Mouse (Mus musculus): ENCODE measurements at regions not wholly inside any gene's neighbourhood (a gene's known extent, or its start where the extent isn't known, plus 50 kb on each side); places are given as distances from the start of the nearest gene placed in this dataset.

GRCm38 (mm10) chr1:75834361-75834760 lies 288.3 kb downstream of the Slc4a3 start:
- no peak for TF ChIP-seq CHD2 (IDR thresholded peaks at IDR 0.05; ENCODE audit: low read length)
- TF ChIP-seq MAFK (IDR thresholded peaks at IDR 0.05; ENCODE audit: insufficient replicate concordance, low read length): no peak
- TF ChIP-seq MEF2A (IDR thresholded peaks at IDR 0.05; ENCODE audit: borderline replicate concordance, low read depth, low read length): no peak
- no peak for TF ChIP-seq EP300 (IDR thresholded peaks at IDR 0.05; ENCODE audit: low read length)
- no peak for TF ChIP-seq ETS1 (conservative IDR thresholded peaks at IDR 0.05; ENCODE audit: low read depth, low read length)
- TF ChIP-seq CTCF (conservative IDR thresholded peaks at IDR 0.05 in 1 of 2, IDR thresholded peaks at IDR 0.05 in 1 of 2; ENCODE audit: low read depth in 2 of 2, low read length in 2 of 2): no peak

Data from CH12.LX (cell line).